Mouse (Mus musculus) midbrain, embryonic 12.5 days (tissue): ENCODE measurements around the gene Ccr3. TPM values are rescaled to one million over a fixed set of nuclear protein-coding genes. Genes with fewer than 3 reads are reported as not detected.
"Not testable (repeated sequence)": the region's sequence is repeated elsewhere in the genome, so short reads cannot be mapped to it uniquely, and the experiment has no call there.

Experiments
- ATAC-seq: fragments of 200-750 bp; cut with Nextera tagmentation; 2 replicates; pipeline ENCODE4 v1.8.0; 2017; ENCODE audit warnings: low read depth, moderate TSS enrichment, moderate library complexity; ENCODE audit not compliant: low FRiP score
- H3K27ac ChIP-seq: fragments of 300-500 bp; sonication (generic); replicated peaks from 2 replicates; pipeline ENCODE4 v1.5.1; 2016; ENCODE audit warnings: mild to moderate bottlenecking
- H3K27me3 ChIP-seq: fragments of 300-500 bp; sonication (generic); 2 replicates; pipeline ENCODE4 v1.6.1; 2016; ENCODE audit warnings: mild to moderate bottlenecking
- H3K36me3 ChIP-seq: fragments of 300-500 bp; sonication (generic); 2 replicates; pipeline ENCODE4 v1.6.1; 2016
- H3K4me1 ChIP-seq: fragments of 300-500 bp; sonication (generic); 2 replicates; pipeline ENCODE4 v1.6.1; 2016
- H3K4me2 ChIP-seq: fragments of 300-500 bp; sonication (generic); replicated peaks from 2 replicates; pipeline ENCODE4 v1.6.1; 2016; ENCODE audit warnings: mild to moderate bottlenecking, moderate library complexity
- H3K4me3 ChIP-seq: fragments of 300-500 bp; sonication (generic); 2 replicates; pipeline ENCODE4 v1.5.1; 2016; ENCODE audit warnings: mild to moderate bottlenecking
- H3K9ac ChIP-seq: fragments of 300-500 bp; sonication (generic); replicated peaks from 2 replicates; pipeline ENCODE4 v1.6.1; 2016; ENCODE audit warnings: mild to moderate bottlenecking, moderate library complexity
- H3K9me3 ChIP-seq: fragments of 300-500 bp; sonication (generic); 2 replicates; pipeline ENCODE4 v1.6.1; 2016; ENCODE audit warnings: mild to moderate bottlenecking
- WGBS: fragments of 180-500 bp; shearing (Covaris S2); methylation state at CpG from one replicate; pipeline ENCODE4 v1.1.7; 2016; 5-methylcytosine and 5-hydroxymethylcytosine counted together
- polyA plus RNA-seq: library from polyadenylated mRNA; unstranded; fragments of >200 nt; fragmentation: Nextera tagmentation; extraction: Ambion mirVana; gene quantifications from 2 replicates; pipeline ENCODE4 v1.2.1, GENCODE M21; 2016

Ccr3 gene
- polyA plus RNA-seq, 1 experiment from 2014 or later: 0.06 TPM

GRCm38 (mm10) chr9:124059660-124060352 is 38.0 kb downstream of the Ccr3 start:
- Histone ChIP-seq H3K4me2 (no peak overlapping the region), H3K9me3 (no peaks in the 10 kb centered on the region), H3K27ac (no peak overlapping the region), H3K4me3 (no peak overlapping the region), H3K9ac (no peak overlapping the region), H3K27me3 (no peaks in the 10 kb centered on the region), H3K36me3 (no peaks in the 10 kb centered on the region), H3K4me1 (no peaks in the 10 kb centered on the region)
- ATAC-seq: no peak
- 78% methylated on average over 2 of the region's 2 CpGs for WGBS

GRCm38 (mm10) chr9:124061474-124062432 is 40.0 kb downstream of the Ccr3 start:
- WGBS: 65% methylated on average over 3 of the region's 3 CpGs
- H3K4me2 ChIP-seq, H3K36me3 ChIP-seq, H3K27ac ChIP-seq, H3K4me1 ChIP-seq, H3K27me3 ChIP-seq, ATAC-seq, H3K9me3 ChIP-seq, H3K9ac ChIP-seq, H3K4me3 ChIP-seq: not testable (repeated sequence)

GRCm38 (mm10) chr9:124066572-124067103 is 44.9 kb downstream of the Ccr3 start:
- ATAC-seq: no peak
- Histone ChIP-seq H3K27ac (no peak overlapping the region), H3K27me3 (no peaks in the 10 kb centered on the region)

GRCm38 (mm10) chr9:124068098-124069058 is 46.6 kb downstream of the Ccr3 start:
- Histone ChIP-seq H3K4me1 (no peaks in the 10 kb centered on the region), H3K4me2 (no peak overlapping the region), H3K27ac (no peak overlapping the region), H3K9me3 (no peaks in the 10 kb centered on the region), H3K36me3 (no peaks in the 10 kb centered on the region), H3K9ac (no peak overlapping the region), H3K27me3 (no peaks in the 10 kb centered on the region), H3K4me3 (no peak overlapping the region)
- ATAC-seq: no peak
- WGBS: 69% methylated on average over 2 of the region's 2 CpGs

More at GRCm38 (mm10) chr9:124066572-124067103, 44.9 kb downstream of the Ccr3 start:
- H3K36me3 ChIP-seq: no peaks in the 10 kb centered on the region
- H3K4me2 ChIP-seq: no peak overlapping the region
- no peak overlapping the region for H3K9ac ChIP-seq
- no peak overlapping the region for H3K4me3 ChIP-seq
- no peaks in the 10 kb centered on the region for H3K9me3 ChIP-seq
- no peaks in the 10 kb centered on the region for H3K4me1 ChIP-seq

- Histone ChIP-seq H3K4me1 (no peaks in the 10 kb centered on the region), H3K9me3 (no peaks in the 10 kb centered on the region), H3K4me2 (no peak overlapping the region), H3K27ac (no peak overlapping the region), H3K36me3 (no peaks in the 10 kb centered on the region), H3K4me3 (no peak overlapping the region), H3K9ac (no peak overlapping the region), H3K27me3 (no peaks in the 10 kb centered on the region)
- WGBS: 93% methylated on average over 1 of the region's 1 CpGs
- no peak for ATAC-seq
Observed at GRCm38 (mm10) chr9:124071506-124071905, 49.7 kb downstream of the Ccr3 start.

- ATAC-seq: no peak
- H3K4me1 ChIP-seq: no peaks in the 10 kb centered on the region
- H3K4me3 ChIP-seq: no peak overlapping the region
- no peak overlapping the region for H3K9ac ChIP-seq
- H3K27ac ChIP-seq: no peak overlapping the region
- no peak overlapping the region for H3K4me2 ChIP-seq
- 53% methylated on average over 4 of the region's 4 CpGs for WGBS
- no peaks in the 10 kb centered on the region for H3K36me3 ChIP-seq
- H3K27me3 ChIP-seq: no peaks in the 10 kb centered on the region
- no peaks in the 10 kb centered on the region for H3K9me3 ChIP-seq
Observed at GRCm38 (mm10) chr9:124079803-124080202, 58.0 kb downstream of the Ccr3 start.

- H3K27me3 ChIP-seq, H3K9ac ChIP-seq, ATAC-seq, H3K9me3 ChIP-seq, H3K27ac ChIP-seq, H3K4me2 ChIP-seq, H3K4me1 ChIP-seq, H3K4me3 ChIP-seq, H3K36me3 ChIP-seq: not testable (repeated sequence)
- WGBS: 95% methylated on average over 12 of the region's 13 CpGs
Observed at GRCm38 (mm10) chr9:124080471-124080870, 58.7 kb downstream of the Ccr3 start.

Other genes starting within 250 kb of the Ccr3 start
- 0.20 and 0.24 TPM in 2 replicates for gene Cxcr6, start 215.5 kb upstream of the Ccr3 start, polyA plus RNA-seq
- 11.2 and 11.6 TPM in 2 replicates for gene Fyco1, start 170.1 kb upstream of the Ccr3 start, polyA plus RNA-seq
- gene Xcr1, start 159.9 kb upstream of the Ccr3 start, polyA plus RNA-seq: not detected in 2 replicates
- gene Ccr1, start 53.3 kb upstream of the Ccr3 start, polyA plus RNA-seq: 0.72 and 1.6 TPM in 2 replicates
- not detected in 2 replicates for gene Ccr1l1, start 43.6 kb upstream of the Ccr3 start, polyA plus RNA-seq
- gene Ccr2, start 80.0 kb downstream of the Ccr3 start, polyA plus RNA-seq: 0.17 and 0.34 TPM in 2 replicates
- 0.34 and 0.55 TPM in 2 replicates for gene Ccr5, start 99.6 kb downstream of the Ccr3 start, polyA plus RNA-seq